Comparison of ENCODE assay signal across 20 mouse cellular contexts in genomic region chr19:56368912-56369311, GRCm38 (mm10). TPM values are rescaled to one million over a fixed set of nuclear protein-coding genes. Genes with fewer than 3 reads are reported as not detected.
"Had no signal": no experiment of that assay in that cellular context is flagged by ENCODE, and none has a peak within 500 bp of the region (broad histone marks: within the 10 kb centered on the region; RNA-seq: fewer than 3 reads in every experiment).

No protein-coding gene starts in this region.

- H3K4me1 ChIP-seq: liver, embryonic 12.5 days; neural tube, embryonic 13.5 days had no signal

- H3K27me3 ChIP-seq: kidney, embryonic 15.5 days; liver, embryonic 12.5 days; liver, embryonic 15.5 days; lung, embryonic 15.5 days; neural tube, embryonic 13.5 days had no signal

- H3K9ac ChIP-seq: kidney, embryonic 15.5 days; limb, embryonic 13.5 days; liver, embryonic 12.5 days; liver, embryonic 15.5 days; lung, embryonic 15.5 days; neural tube, embryonic 13.5 days had no signal

- H3K4me3 ChIP-seq: kidney, embryonic 15.5 days; limb, embryonic 10.5 days; limb, embryonic 13.5 days; liver, embryonic 12.5 days; liver, embryonic 15.5 days; lung, embryonic 15.5 days; myocyte; neural tube, embryonic 13.5 days had no signal

- H3K9me3 ChIP-seq: kidney, embryonic 15.5 days; limb, embryonic 10.5 days; limb, embryonic 13.5 days; liver, embryonic 12.5 days; liver, embryonic 15.5 days; lung, embryonic 15.5 days; neural tube, embryonic 13.5 days had no signal

- H3K36me3 ChIP-seq: kidney, embryonic 15.5 days; limb, embryonic 10.5 days; limb, embryonic 13.5 days; liver, embryonic 12.5 days; liver, embryonic 15.5 days; lung, embryonic 15.5 days; neural tube, embryonic 13.5 days had no signal

- DNase-seq: kidney, adult 11 months; kidney, adult 8-10 months; kidney, postnatal 10 days; kidney, postnatal 36 days; liver; lung, adult 18-20 months; lung, postnatal 10 days; lung, postnatal 36 days had no signal

- H3K27ac ChIP-seq: kidney, embryonic 15.5 days; limb, embryonic 10.5 days; limb, embryonic 13.5 days; liver, embryonic 12.5 days; liver, embryonic 15.5 days; lung, embryonic 15.5 days; neural tube, embryonic 13.5 days had no signal

- ATAC-seq: liver, embryonic 12.5 days; midbrain, embryonic 16.5 days had no signal

- H3K4me2 ChIP-seq: kidney, embryonic 15.5 days; limb, embryonic 13.5 days; liver, embryonic 12.5 days; liver, embryonic 15.5 days; lung, embryonic 15.5 days; midbrain, embryonic 11.5 days; neural tube, embryonic 13.5 days had no signal

RNA-seq across cellular contexts. Expression of gene Nrap, which starts 20.9 kb away (rescaled TPM):
- total RNA-seq: monocyte, adult 5-6 weeks; neutrophil, adult 5-6 weeks had no signal
